Mouse (Mus musculus) ES-E14 (cell line): Measurements from ENCODE around the gene Cenpu.

ENCODE experiments used
- CHD2 ChIP-seq: IDR thresholded peaks from 2 replicates; pipeline ENCODE4 v1.6.1; 2014; ENCODE audit warnings: mild to moderate bottlenecking, low read depth, low read length, inconsistent platforms
- HCFC1 ChIP-seq: IDR thresholded peaks from 2 replicates; pipeline ENCODE4 v1.6.1; 2012; ENCODE audit warnings: low read length, inconsistent platforms, borderline replicate concordance; ENCODE audit not compliant: insufficient read depth
- MAFK ChIP-seq: IDR thresholded peaks from 2 replicates; pipeline ENCODE4 v1.6.1; 2014; ENCODE audit warnings: mild to moderate bottlenecking, low read depth, low read length, inconsistent platforms; ENCODE audit not compliant: insufficient read depth
- ZC3H11A ChIP-seq: IDR thresholded peaks from 2 replicates; pipeline ENCODE4 v1.6.1; 2012; ENCODE audit warnings: low read depth, mild to moderate bottlenecking, inconsistent platforms, low read length, borderline replicate concordance
- ZNF384 ChIP-seq: IDR thresholded peaks from 2 replicates; pipeline ENCODE4 v1.6.1; 2012; ENCODE audit warnings: low read depth, low read length, inconsistent platforms

DNA sequence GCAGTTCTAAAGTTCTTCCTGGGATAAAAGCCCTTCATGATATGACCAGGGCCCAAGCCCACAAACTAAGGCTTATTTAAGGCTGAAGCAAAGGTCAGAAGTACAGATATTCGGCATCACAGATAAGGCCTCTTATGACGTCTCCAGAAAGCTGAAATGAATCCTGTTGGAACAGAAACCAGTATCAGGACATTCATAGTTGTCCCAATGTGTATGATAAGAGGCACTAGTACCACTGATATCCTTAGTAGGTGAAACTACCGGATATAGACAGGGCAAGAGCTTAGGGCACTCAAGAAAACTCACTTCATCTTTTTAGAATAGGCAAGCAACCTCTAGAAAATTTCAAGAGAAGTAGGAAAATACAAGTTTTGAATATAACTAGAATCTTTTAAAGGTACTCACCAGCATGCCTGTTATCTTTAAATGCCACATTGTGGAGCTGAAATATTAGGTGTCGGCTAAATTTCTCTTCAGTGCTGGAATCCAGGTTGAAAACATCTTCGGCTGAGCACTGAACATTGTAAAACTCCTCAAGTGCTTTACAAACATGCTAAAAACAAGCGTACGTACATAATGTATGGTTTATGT is 47.6 kb downstream of the Cenpu start:
- no peak for TF ChIP-seq HCFC1
- TF ChIP-seq CHD2 = no peak
- TF ChIP-seq ZNF384 = no peak
- no peak for TF ChIP-seq MAFK
- no peak for TF ChIP-seq ZC3H11A
